Mouse (Mus musculus): ENCODE measurements around the gene Tshz2.

Tshz2 gene

DNA sequence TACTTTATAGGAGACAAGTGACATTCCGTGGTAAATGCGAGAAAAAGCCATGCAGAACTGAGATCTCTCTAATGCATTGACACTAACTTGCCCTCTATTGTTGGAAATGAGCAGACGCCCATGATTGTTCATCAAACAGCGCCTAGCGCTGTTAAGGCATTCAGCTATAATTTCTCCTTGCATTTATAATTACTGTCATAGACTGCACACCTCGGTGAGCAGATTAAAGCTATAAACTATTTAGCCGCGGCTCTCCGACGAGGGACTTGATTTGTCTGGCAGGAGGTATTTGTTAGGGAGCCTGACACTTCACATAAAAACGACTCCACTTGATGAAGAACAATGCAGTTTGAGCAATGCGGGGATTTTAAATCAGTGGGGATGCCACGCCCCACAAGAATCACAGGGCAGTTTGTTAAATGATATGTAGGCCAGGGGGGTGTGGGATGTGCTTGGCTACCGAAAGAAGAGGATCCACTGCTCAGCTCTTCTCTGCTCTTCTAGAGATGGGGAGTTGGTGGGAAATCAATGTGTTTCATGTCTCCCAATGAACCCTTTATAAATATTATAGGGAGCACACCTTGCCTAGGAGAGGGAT, 259.7 kb downstream of the Tshz2 start:
- DNase-seq, result peak; percentile 52

- no peak for DNase-seq
Observed at GRCm38 (mm10) chr2:169902896-169903295, 270.1 kb downstream of the Tshz2 start.

DNA sequence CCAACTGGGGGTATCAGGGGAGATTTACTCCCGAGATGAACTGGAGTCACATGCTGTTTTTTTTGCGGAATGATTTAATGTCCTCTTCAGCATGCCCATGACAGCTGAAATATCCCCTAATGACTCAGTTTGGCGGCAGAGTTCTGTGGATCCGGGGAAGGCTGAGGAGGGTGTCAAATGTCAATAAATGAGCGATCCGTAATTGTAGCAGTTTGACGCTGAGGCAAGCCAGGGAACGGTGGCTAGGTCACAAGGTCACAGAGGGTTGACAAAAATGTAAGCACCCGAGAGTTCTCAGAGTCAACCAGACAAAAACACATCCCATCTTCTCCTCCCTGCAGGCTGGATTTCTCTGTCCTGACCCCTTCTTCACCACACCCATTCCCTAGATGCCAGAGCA, 273.6 kb downstream of the Tshz2 start:
- no peak for DNase-seq

- no peak for DNase-seq
Observed at GRCm38 (mm10) chr2:169907979-169908378, 275.2 kb downstream of the Tshz2 start.

- DNase-seq, result no peak
Observed at GRCm38 (mm10) chr2:169910606-169911005, 277.8 kb downstream of the Tshz2 start.

GRCm38 (mm10) chr2:169912826-169913225, 280.0 kb downstream of the Tshz2 start:
- DNase-seq, result peak; percentile 64

DNA sequence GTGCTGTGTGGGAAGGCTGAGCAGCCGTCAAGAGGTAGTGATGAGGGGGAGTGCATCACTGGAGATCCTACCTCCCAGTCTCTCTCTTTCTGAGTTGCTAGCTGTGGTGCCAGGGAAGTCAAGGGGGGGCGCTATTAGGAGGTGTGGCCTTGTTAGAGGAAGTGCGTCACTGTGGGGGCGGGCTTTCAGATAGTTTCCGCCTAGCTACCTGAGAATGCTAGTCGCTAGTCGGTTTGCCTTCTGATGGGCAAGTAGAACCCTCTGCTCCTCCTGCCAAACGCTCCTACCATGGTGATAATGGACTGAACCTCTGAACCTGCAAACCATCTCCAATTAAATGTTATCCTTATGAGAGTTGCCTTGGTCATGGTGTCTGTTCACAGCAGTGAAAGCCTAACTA, 282.1 kb downstream of the Tshz2 start:
- DNase-seq, result no peak

GRCm38 (mm10) chr2:169915326-169915725, 282.5 kb downstream of the Tshz2 start:
- DNase-seq, result no peak

DNA sequence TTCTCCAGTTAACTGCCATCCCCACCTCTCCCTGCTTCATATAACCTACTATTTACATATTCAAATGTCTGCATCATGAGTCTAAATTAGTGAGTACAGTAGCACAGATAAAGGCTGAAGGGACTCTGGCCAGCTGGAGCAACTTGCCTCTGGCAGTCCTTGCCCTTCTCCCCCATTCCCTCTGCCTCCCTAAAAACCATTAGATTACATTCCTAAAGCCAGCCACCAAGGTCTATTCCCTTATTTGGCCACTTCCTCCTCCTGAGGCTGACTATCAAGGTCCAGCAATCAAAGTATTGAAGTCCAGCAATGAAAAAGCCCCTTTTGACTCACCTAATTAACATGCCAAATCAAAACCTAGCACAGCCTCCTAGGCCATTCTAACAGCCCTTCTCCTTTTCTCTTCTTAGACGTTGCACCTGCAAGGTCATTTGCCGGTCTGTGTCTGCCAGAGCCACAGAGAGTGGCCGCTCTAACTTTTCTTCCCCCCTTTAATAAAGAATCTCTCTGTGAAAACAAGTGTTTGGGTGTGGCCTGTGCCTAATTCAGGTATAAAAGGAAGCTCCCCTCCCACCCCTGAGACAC, 286.4 kb downstream of the Tshz2 start:
- no peak for DNase-seq

DNA sequence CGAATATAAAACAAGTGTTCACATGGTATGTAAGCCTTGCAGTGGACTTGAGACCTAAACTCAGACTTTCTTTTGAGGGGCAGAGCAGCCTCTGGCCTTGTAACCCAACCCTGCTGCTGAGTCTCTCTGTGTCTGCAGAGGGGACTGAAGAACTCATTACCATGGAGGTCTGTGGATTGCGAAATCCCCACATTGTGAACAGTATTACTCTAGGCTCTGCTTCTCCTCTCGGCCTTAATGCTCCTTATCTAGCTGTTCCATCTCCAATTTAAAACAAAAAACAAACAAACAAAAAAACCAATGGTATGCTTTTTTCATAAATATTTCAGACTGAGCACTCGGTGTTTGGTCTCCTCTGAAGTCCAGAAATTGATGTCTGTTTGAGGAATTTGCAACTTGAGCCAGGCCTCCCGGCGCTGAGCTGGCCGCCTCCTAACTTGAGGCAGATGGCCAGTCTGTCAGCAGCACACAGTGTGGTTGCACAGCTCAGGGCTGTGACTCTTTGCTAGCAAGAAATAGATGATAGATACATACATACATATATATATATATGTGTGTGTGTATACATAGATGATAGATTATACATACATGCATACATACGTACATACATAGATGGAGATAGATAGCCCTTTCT, 291.5 kb downstream of the Tshz2 start:
- no peak for DNase-seq

DNA sequence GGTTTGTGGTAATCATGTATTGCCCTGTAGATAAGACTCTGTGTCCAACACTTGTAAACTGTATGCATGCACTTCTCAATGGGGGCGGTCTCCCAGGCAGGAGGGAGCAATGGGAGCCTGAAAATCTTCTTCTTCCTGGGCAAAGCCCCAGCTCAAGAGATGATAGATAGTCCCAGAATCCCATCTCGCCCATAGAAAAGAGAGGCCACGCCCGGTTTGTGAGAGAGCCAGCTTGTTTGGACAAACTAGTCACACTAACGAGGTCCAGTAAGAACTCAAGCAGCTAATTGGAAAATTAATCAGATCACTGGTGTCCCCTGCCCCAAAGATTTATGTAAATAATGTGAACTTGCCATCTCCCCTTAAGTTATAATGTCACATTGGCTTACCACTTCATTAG, 292.7 kb downstream of the Tshz2 start:
- no peak for DNase-seq

DNA sequence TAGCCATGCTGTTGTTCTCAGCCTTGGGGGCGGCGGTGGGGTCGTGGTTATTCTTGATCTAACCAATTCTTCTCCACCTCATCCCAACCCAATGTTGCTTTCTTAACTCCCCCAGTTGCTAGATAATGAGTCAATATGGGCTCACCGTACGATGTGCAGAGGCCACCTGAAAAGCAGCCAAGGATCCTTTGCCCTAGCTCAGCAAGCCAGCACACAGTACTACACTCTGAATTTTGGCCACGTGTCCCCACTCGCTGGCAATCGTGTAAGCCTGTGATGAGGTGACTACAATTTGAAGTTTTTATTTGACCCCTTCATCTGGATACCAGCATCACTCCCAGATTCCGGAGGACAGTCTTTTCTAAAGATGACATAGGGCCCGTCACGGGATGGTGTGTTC, 293.2 kb downstream of the Tshz2 start:
- DNase-seq, result no peak

- no peak for DNase-seq
Observed at GRCm38 (mm10) chr2:169927401-169927800, 294.6 kb downstream of the Tshz2 start.

GRCm38 (mm10) chr2:169928447-169929120, 295.8 kb downstream of the Tshz2 start:
- no peak for DNase-seq

GRCm38 (mm10) chr2:169929540-169930497, 297.0 kb downstream of the Tshz2 start:
- DNase-seq, result peak; percentile 92

DNA sequence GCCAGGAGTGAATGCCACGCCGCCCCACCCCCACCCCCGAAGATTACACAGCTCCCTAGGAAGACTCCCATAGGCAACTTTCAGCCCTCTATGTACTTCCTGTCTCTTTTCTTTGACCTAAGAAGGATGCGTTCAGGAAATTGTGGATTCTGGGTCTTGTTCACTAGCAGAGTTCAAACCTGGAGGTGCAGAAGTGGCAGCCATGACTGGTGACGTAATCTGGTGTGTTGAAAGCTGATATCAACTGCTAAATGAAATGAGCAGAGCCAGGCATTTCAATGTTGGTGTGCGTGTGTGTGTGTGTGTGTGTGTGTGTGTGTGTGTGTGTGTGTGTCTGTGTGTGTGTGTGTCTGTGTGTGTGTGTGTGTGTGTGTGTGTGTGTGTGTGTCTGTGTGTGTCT, 302.8 kb downstream of the Tshz2 start:
- DNase-seq, result no peak

- DNase-seq, result peak; percentile 63
Observed at GRCm38 (mm10) chr2:169940297-169941142, 307.7 kb downstream of the Tshz2 start.

- DNase-seq, result no peak
Observed at GRCm38 (mm10) chr2:169943727-169944126, 310.9 kb downstream of the Tshz2 start.

DNA sequence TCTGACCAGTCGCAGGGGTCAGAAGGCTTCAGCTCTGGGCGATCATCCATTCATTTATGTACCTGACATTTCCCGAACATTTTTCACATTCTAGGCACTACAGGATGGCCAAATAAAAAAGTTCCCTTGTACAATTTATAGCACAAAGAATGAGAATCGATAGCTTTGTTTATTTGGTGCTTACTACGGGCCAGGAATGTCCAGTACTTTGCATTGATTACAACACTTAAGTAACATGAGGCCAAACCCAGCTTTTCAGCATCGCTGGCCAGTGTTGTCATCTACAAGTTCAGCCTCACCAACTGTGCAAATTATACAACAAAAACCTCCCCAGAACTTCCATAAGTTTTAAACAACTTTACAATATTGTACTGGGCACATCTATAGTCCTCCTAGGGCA, 315.3 kb downstream of the Tshz2 start:
- DNase-seq, result no peak

GRCm38 (mm10) chr2:169951041-169951440, 318.2 kb downstream of the Tshz2 start:
- no peak for DNase-seq

- no peak for DNase-seq
Observed at GRCm38 (mm10) chr2:169952981-169953380, 320.2 kb downstream of the Tshz2 start.
